17 mouse cellular contexts compared by ENCODE assay signal in the genomic region with DNA sequence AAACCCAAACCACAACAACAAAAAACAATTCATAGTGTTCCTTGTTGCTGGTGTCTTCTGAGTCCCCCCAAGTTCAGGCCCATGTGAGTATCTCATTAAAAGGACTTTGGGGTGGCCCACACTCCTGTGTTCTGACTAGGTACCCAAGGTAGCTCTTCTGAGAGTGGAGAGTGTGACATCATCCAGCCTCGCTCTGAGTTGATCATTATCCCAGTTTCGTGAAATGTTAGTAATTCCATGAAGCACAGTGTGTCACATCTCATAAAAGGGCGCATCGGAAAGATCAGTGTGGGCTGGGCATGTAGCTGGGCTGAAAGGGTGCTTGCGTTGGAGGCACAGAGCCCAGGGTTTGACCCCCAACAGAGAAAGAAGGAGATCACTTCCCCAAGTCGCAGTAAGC.
"Had no signal": no experiment of that assay in that cellular context is flagged by ENCODE, and none has a peak within 500 bp of the region (broad histone marks: within the 10 kb centered on the region; RNA-seq: fewer than 3 reads in every experiment).

No protein-coding gene starts in this region.

- H3K4me2 ChIP-seq: lung, embryonic 15.5 days; midbrain, embryonic 11.5 days; midbrain, embryonic 13.5 days; midbrain, embryonic 15.5 days; neural tube, embryonic 12.5 days; stomach, embryonic 15.5 days had no signal

- H3K9me3 ChIP-seq: lung, embryonic 15.5 days; megakaryocyte, embryonic 14.5 days; midbrain, embryonic 13.5 days; midbrain, embryonic 15.5 days; neural tube, embryonic 12.5 days; stomach, embryonic 15.5 days had no signal

- H3K9ac ChIP-seq: lung, embryonic 15.5 days; midbrain, embryonic 13.5 days; midbrain, embryonic 15.5 days; neural tube, embryonic 12.5 days; stomach, embryonic 15.5 days had no signal

- DNase-seq: lung, adult 2 months; lung, postnatal 14 days; lung, postnatal 36 days; right cerebral cortex, postnatal 14 days; thymus, adult 2 months; thymus, postnatal 25 days; thymus, postnatal 4 days had no signal

- H3K27ac ChIP-seq: lung, embryonic 15.5 days; macrophage; midbrain, embryonic 13.5 days; midbrain, embryonic 15.5 days; neural tube, embryonic 12.5 days; stomach, embryonic 15.5 days; stomach, postnatal 0 days had no signal

- ATAC-seq: lung, postnatal 0 days; midbrain, embryonic 13.5 days; midbrain, embryonic 15.5 days had no signal

- H3K27me3 ChIP-seq: megakaryocyte, embryonic 14.5 days; midbrain, embryonic 13.5 days; midbrain, embryonic 15.5 days; neural tube, embryonic 12.5 days had no signal

- H3K4me3 ChIP-seq: lung, embryonic 15.5 days; megakaryocyte, embryonic 14.5 days; midbrain, embryonic 13.5 days; midbrain, embryonic 15.5 days; neural tube, embryonic 12.5 days; stomach, embryonic 15.5 days had no signal

- H3K36me3 ChIP-seq: lung, embryonic 15.5 days; midbrain, embryonic 13.5 days; midbrain, embryonic 15.5 days; neural tube, embryonic 12.5 days; stomach, embryonic 15.5 days had no signal
